Mouse (Mus musculus): ENCODE measurements at regions not wholly inside any gene's neighbourhood (a gene's known extent, or its start where the extent isn't known, plus 50 kb on each side); places are given as distances from the start of the nearest gene placed in this dataset.

- H3K4me2 ChIP-seq (replicated peaks): no peak overlapping the region
- no peaks in the 10 kb centered on the region for H3K4me1 ChIP-seq
- H3K4me3 ChIP-seq: no peak overlapping the region
- WGBS: 53% methylated on average over 4 of the region's 4 CpGs
- no peak overlapping the region for H3K9ac ChIP-seq (replicated peaks)
- H3K36me3 ChIP-seq: no peaks in the 10 kb centered on the region
- no peaks in the 10 kb centered on the region for H3K27me3 ChIP-seq
- no peak overlapping the region for H3K27ac ChIP-seq (replicated peaks)
- ATAC-seq (replicated peaks): no peak
- H3K9me3 ChIP-seq: no peaks in the 10 kb centered on the region
Observed at GRCm38 (mm10) chr2:72825251-72825650, 155.0 kb downstream of the Sp3 start.

- Histone ChIP-seq H3K4me3 (no peak overlapping the region), H3K36me3 (no peaks in the 10 kb centered on the region), H3K9ac (replicated peaks) (no peak overlapping the region), H3K4me1 (peaks cover 4% of the 10 kb centered on the region), H3K4me2 (replicated peaks) (no peak overlapping the region), H3K27ac (replicated peaks) (no peak overlapping the region), H3K9me3 (no peaks in the 10 kb centered on the region), H3K27me3 (no peaks in the 10 kb centered on the region)
- no peak for ATAC-seq (replicated peaks)
- WGBS: 27% methylated on average over 1 of the region's 1 CpGs
Observed at GRCm38 (mm10) chr2:72829139-72829538, 151.1 kb downstream of the Sp3 start.

GRCm38 (mm10) chr2:72832770-72833169, 147.5 kb downstream of the Sp3 start:
- peaks cover 4% of the 10 kb centered on the region for H3K4me1 ChIP-seq
- H3K36me3 ChIP-seq: no peaks in the 10 kb centered on the region
- no peak overlapping the region for H3K4me2 ChIP-seq (replicated peaks)
- ATAC-seq (replicated peaks): 0 out of 2 replicates have a peak, but pooled peaks have one; percentile 32
- no peak overlapping the region for H3K4me3 ChIP-seq
- no peak overlapping the region for H3K9ac ChIP-seq (replicated peaks)
- no peaks in the 10 kb centered on the region for H3K9me3 ChIP-seq
- WGBS: 35% methylated on average over 10 of the region's 10 CpGs
- H3K27ac ChIP-seq (replicated peaks): no peak overlapping the region
- no peaks in the 10 kb centered on the region for H3K27me3 ChIP-seq

- Histone ChIP-seq H3K27ac (replicated peaks) (no peak overlapping the region), H3K9me3 (no peaks in the 10 kb centered on the region), H3K36me3 (no peaks in the 10 kb centered on the region), H3K4me3 (no peak overlapping the region), H3K9ac (replicated peaks) (no peak overlapping the region), H3K27me3 (no peaks in the 10 kb centered on the region), H3K4me1 (peaks cover 3% of the 10 kb centered on the region; the same call in 1 of the 2 replicates), H3K4me2 (replicated peaks) (no peak overlapping the region)
- WGBS: 58% methylated on average over 6 of the region's 6 CpGs
- no peak for ATAC-seq (replicated peaks)
Observed at GRCm38 (mm10) chr2:72838085-72838727, 142.0 kb downstream of the Sp3 start.

GRCm38 (mm10) chr2:72839673-72840072, 140.6 kb downstream of the Sp3 start:
- H3K9ac ChIP-seq (replicated peaks): no peak overlapping the region
- 65% methylated on average over 5 of the region's 5 CpGs for WGBS
- H3K9me3 ChIP-seq: no peaks in the 10 kb centered on the region
- no peaks in the 10 kb centered on the region for H3K27me3 ChIP-seq
- no peaks in the 10 kb centered on the region for H3K36me3 ChIP-seq
- no peak overlapping the region for H3K4me3 ChIP-seq
- H3K4me2 ChIP-seq (replicated peaks): no peak overlapping the region
- no peak overlapping the region for H3K27ac ChIP-seq (replicated peaks)
- ATAC-seq (replicated peaks): no peak; the same call in 1 of the 2 replicates
- peaks cover 3% of the 10 kb centered on the region; the same call in 1 of the 2 replicates for H3K4me1 ChIP-seq

GRCm38 (mm10) chr2:72841367-72841766, 138.9 kb downstream of the Sp3 start:
- Histone ChIP-seq H3K36me3 (no peaks in the 10 kb centered on the region), H3K4me2 (replicated peaks) (no peak overlapping the region), H3K4me3 (no peak overlapping the region), H3K27ac (replicated peaks) (peak overlapping the region; percentile 3; the same call in 1 of the 2 replicates), H3K9me3 (no peaks in the 10 kb centered on the region), H3K4me1 (peaks cover 3% of the 10 kb centered on the region; the same call in 1 of the 2 replicates), H3K27me3 (no peaks in the 10 kb centered on the region), H3K9ac (replicated peaks) (no peak overlapping the region)
- 62% methylated on average over 5 of the region's 5 CpGs for WGBS
- ATAC-seq (replicated peaks): 0 out of 2 replicates have a peak, but pooled peaks have one; percentile 32

GRCm38 (mm10) chr2:72843610-72844009, 136.6 kb downstream of the Sp3 start:
- no peaks in the 10 kb centered on the region for H3K27me3 ChIP-seq
- H3K4me1 ChIP-seq: peaks cover 3% of the 10 kb centered on the region; the same call in 1 of the 2 replicates
- H3K4me3 ChIP-seq: no peak overlapping the region
- no peak overlapping the region for H3K4me2 ChIP-seq (replicated peaks)
- no peak overlapping the region for H3K9ac ChIP-seq (replicated peaks)
- WGBS: 75% methylated on average over 2 of the region's 2 CpGs
- no peak overlapping the region for H3K27ac ChIP-seq (replicated peaks)
- no peaks in the 10 kb centered on the region for H3K9me3 ChIP-seq
- H3K36me3 ChIP-seq: no peaks in the 10 kb centered on the region
- no peak for ATAC-seq (replicated peaks)

GRCm38 (mm10) chr2:72849441-72850192, 130.6 kb downstream of the Sp3 start:
- Histone ChIP-seq H3K27me3 (no peaks in the 10 kb centered on the region), H3K27ac (replicated peaks) (no peak overlapping the region), H3K4me2 (replicated peaks) (no peak overlapping the region), H3K4me3 (no peak overlapping the region), H3K4me1 (no peaks in the 10 kb centered on the region), H3K36me3 (no peaks in the 10 kb centered on the region), H3K9ac (replicated peaks) (no peak overlapping the region), H3K9me3 (no peaks in the 10 kb centered on the region)
- 52% methylated on average over 11 of the region's 12 CpGs for WGBS
- ATAC-seq (replicated peaks): no peak

GRCm38 (mm10) chr2:72852509-72852908, 127.7 kb downstream of the Sp3 start:
- 80% methylated on average over 4 of the region's 4 CpGs for WGBS
- H3K4me3 ChIP-seq: no peak overlapping the region
- no peak overlapping the region for H3K4me2 ChIP-seq (replicated peaks)
- no peaks in the 10 kb centered on the region for H3K4me1 ChIP-seq
- ATAC-seq (replicated peaks): no peak
- no peaks in the 10 kb centered on the region for H3K9me3 ChIP-seq
- no peaks in the 10 kb centered on the region for H3K36me3 ChIP-seq
- no peaks in the 10 kb centered on the region for H3K27me3 ChIP-seq
- no peak overlapping the region for H3K9ac ChIP-seq (replicated peaks)
- no peak overlapping the region for H3K27ac ChIP-seq (replicated peaks)

- Histone ChIP-seq H3K4me2 (replicated peaks) (no peak overlapping the region), H3K4me1 (no peaks in the 10 kb centered on the region), H3K4me3 (no peak overlapping the region), H3K36me3 (no peaks in the 10 kb centered on the region), H3K27me3 (no peaks in the 10 kb centered on the region), H3K9ac (replicated peaks) (no peak overlapping the region), H3K9me3 (no peaks in the 10 kb centered on the region), H3K27ac (replicated peaks) (no peak overlapping the region)
- WGBS: 66% methylated on average over 11 of the region's 11 CpGs
- ATAC-seq (replicated peaks): no peak
Observed at GRCm38 (mm10) chr2:72855276-72855970, 124.8 kb downstream of the Sp3 start.

GRCm38 (mm10) chr2:72855971-72856755, 124.1 kb downstream of the Sp3 start:
- Histone ChIP-seq H3K36me3 (no peaks in the 10 kb centered on the region), H3K4me1 (no peaks in the 10 kb centered on the region), H3K27ac (replicated peaks) (no peak overlapping the region), H3K4me2 (replicated peaks) (no peak overlapping the region), H3K9ac (replicated peaks) (no peak overlapping the region), H3K27me3 (no peaks in the 10 kb centered on the region), H3K9me3 (no peaks in the 10 kb centered on the region), H3K4me3 (no peak overlapping the region)
- ATAC-seq (replicated peaks): no peak
- WGBS: 84% methylated on average over 13 of the region's 13 CpGs
